Mouse (Mus musculus): ENCODE data around the gene Gm20695. TPM values are rescaled to one million over a fixed set of nuclear protein-coding genes. Genes with fewer than 3 reads are reported as not detected.
A peak's percentile ranks its signal among the peaks of the same experiment; 100 is the strongest.

Gene Gm20695
- polyA plus RNA-seq, 1 experiment from 2014 or later: 3.7 TPM

DNA sequence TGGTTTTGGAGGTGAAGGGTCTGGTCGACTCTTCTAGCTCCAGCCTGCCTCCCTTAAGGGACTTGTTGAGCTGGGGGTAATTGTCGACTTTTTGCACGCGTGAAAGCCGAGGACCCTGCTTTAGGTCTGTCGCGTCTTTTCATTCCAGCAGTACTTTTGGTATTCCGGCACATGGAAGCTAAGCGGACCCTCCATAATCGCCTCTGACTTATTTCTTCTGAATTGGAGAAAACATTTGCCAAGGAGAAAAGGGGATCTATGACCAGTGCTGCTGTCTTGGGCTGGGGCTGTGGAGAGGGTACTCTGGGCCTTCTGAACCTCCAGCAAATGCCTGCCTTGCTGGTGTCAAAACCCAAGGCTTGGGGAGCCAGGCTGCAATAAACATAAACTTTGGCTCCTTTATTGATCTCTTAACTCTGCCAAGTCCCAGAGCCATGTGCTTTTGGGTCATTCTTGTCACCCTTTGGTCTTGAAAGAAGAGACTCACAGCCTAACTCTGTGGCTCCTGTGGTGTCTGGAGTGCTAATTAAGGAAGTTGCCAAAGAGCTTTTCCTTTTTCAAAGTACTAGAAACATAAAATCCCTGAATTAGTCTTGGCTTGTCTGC is 720 bp downstream of the Gm20695 start:
- Histone ChIP-seq H3K4me1 (ENCODE audit: control insufficient read depth, insufficient read depth, low read length) (peaks cover 5% of the 10 kb centered on the region; the same call in 1 of the 2 replicates), H3K9ac (ENCODE audit: low read length) (peak overlapping the region; percentile 82), H3K4me3 (ENCODE audit: low read depth, low read length) (peak overlapping the region; percentile 84), H3K9me3 (ENCODE audit: control insufficient read depth, low read length) (no peaks in the 10 kb centered on the region), H3K4me2 (ENCODE audit: low read depth, severe bottlenecking) (peak overlapping the region; percentile 71), H3K36me3 (ENCODE audit: control insufficient read depth, insufficient read depth, low read length) (no peaks in the 10 kb centered on the region), H3K27me3 (ENCODE audit: control insufficient read depth, insufficient read depth, low read length) (no peaks in the 10 kb centered on the region), H3K27ac (replicated peaks; ENCODE audit: low read depth, low read length) (peak overlapping the region; percentile 52; the same call in 1 of the 2 replicates)
- WGBS: 3% methylated on average over 10 of the region's 10 CpGs
- peak; percentile 10; the same call in 1 of the 2 replicates for ATAC-seq (ENCODE audit: insufficient number of reproducible peaks, low FRiP score, low TSS enrichment, low read depth)
- no peak for DNase-seq (ENCODE audit: low spot score)

GRCm38 (mm10) chr16:3891621-3892295 is 7.3 kb downstream of the Gm20695 start:
- 94% methylated on average over 14 of the region's 14 CpGs for WGBS
- no peak for ATAC-seq (ENCODE audit: insufficient number of reproducible peaks, low FRiP score, low TSS enrichment, low read depth)
- no peak for DNase-seq (ENCODE audit: low spot score)
- H3K9me3 ChIP-seq (ENCODE audit: control insufficient read depth, low read length): no peaks in the 10 kb centered on the region
- H3K4me3 ChIP-seq (ENCODE audit: low read depth, low read length): no peak overlapping the region
- no peak overlapping the region for H3K4me2 ChIP-seq (ENCODE audit: low read depth, severe bottlenecking)
- no peaks in the 10 kb centered on the region for H3K36me3 ChIP-seq (ENCODE audit: control insufficient read depth, insufficient read depth, low read length)
- no peaks in the 10 kb centered on the region for H3K27me3 ChIP-seq (ENCODE audit: control insufficient read depth, insufficient read depth, low read length)
- no peak overlapping the region for H3K9ac ChIP-seq (ENCODE audit: low read length)
- H3K27ac ChIP-seq (replicated peaks; ENCODE audit: low read depth, low read length): no peak overlapping the region
- no peaks in the 10 kb centered on the region for H3K4me1 ChIP-seq (ENCODE audit: control insufficient read depth, insufficient read depth, low read length)

DNA sequence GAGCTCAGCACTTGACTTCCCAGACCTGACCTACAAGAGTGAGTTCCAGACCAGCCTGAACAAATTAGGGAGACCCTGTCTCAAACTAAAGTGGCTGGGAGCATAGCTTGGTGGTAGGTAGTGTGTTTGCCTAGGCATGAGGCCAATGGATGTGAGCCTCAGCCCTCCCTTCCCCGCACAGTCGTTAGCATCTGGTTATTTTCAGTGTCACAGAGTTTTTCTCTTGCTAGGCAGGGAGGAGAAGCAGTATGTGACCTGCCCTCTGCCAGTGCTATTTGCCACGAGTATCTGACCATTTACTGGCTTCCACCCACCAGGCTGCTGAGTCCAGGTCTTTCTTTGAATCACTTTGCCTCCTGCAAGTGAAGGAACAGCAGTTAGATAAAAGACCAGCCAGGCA is 9.3 kb downstream of the Gm20695 start:
- DNase-seq (ENCODE audit: low spot score) (no peak), ATAC-seq (ENCODE audit: insufficient number of reproducible peaks, low FRiP score, low TSS enrichment, low read depth) (no peak)
- Histone ChIP-seq H3K4me2 (ENCODE audit: low read depth, severe bottlenecking) (no peak overlapping the region), H3K36me3 (ENCODE audit: control insufficient read depth, insufficient read depth, low read length) (no peaks in the 10 kb centered on the region; the same call in 1 of the 2 replicates), H3K4me3 (ENCODE audit: low read depth, low read length) (no peak overlapping the region), H3K27ac (replicated peaks; ENCODE audit: low read depth, low read length) (no peak overlapping the region), H3K9ac (ENCODE audit: low read length) (no peak overlapping the region), H3K27me3 (ENCODE audit: control insufficient read depth, insufficient read depth, low read length) (no peaks in the 10 kb centered on the region), H3K9me3 (ENCODE audit: control insufficient read depth, low read length) (no peaks in the 10 kb centered on the region), H3K4me1 (ENCODE audit: control insufficient read depth, insufficient read depth, low read length) (no peaks in the 10 kb centered on the region)
- 62% methylated on average over 3 of the region's 3 CpGs for WGBS

DNA sequence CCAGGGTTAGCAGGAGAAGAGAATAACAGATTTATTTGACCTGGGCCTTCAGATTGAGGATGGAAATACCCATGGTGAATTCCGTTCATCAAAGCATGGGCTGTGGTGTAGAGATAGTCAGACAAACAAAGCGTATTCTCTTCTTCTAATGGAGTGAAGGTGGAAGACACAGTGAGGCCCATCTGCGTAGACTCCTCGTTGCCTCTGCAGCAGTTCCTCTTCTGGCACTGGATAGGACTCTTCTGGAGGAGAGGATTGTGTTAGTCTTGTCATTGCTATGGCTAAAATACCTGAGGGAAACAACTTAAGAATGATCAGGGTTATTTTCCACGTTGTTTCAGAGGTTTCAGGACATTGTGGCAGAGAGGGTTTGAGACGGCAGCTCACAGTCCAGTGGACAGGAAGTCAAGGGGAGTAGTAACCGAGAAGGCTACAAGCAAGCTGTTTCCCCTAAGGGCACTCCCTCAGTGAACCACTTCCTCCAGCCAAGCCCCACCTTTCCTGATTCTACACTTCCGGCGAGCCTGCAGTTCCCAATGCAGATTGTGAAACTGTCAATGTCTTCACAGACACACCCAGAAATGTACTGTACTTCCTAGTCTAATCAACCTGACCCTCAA is 10.8 kb downstream of the Gm20695 start:
- no peak overlapping the region for H3K4me2 ChIP-seq (ENCODE audit: low read depth, severe bottlenecking)
- peaks cover 2% of the 10 kb centered on the region; the same call in 1 of the 2 replicates for H3K36me3 ChIP-seq (ENCODE audit: control insufficient read depth, insufficient read depth, low read length)
- no peaks in the 10 kb centered on the region for H3K4me1 ChIP-seq (ENCODE audit: control insufficient read depth, insufficient read depth, low read length)
- DNase-seq (ENCODE audit: low spot score) (no peak), ATAC-seq (ENCODE audit: insufficient number of reproducible peaks, low FRiP score, low TSS enrichment, low read depth) (no peak)
- H3K27me3 ChIP-seq (ENCODE audit: control insufficient read depth, insufficient read depth, low read length): no peaks in the 10 kb centered on the region
- H3K4me3 ChIP-seq (ENCODE audit: low read depth, low read length): no peak overlapping the region
- H3K9ac ChIP-seq (ENCODE audit: low read length): no peak overlapping the region
- no peaks in the 10 kb centered on the region for H3K9me3 ChIP-seq (ENCODE audit: control insufficient read depth, low read length)
- WGBS: 81% methylated on average over 9 of the region's 9 CpGs
- H3K27ac ChIP-seq (replicated peaks; ENCODE audit: low read depth, low read length): no peak overlapping the region

- Histone ChIP-seq H3K27ac (replicated peaks; ENCODE audit: low read depth, low read length) (no peak overlapping the region), H3K36me3 (ENCODE audit: control insufficient read depth, insufficient read depth, low read length) (peaks cover 2% of the 10 kb centered on the region; the same call in 1 of the 2 replicates), H3K4me3 (ENCODE audit: low read depth, low read length) (no peak overlapping the region), H3K4me2 (ENCODE audit: low read depth, severe bottlenecking) (no peak overlapping the region), H3K27me3 (ENCODE audit: control insufficient read depth, insufficient read depth, low read length) (no peaks in the 10 kb centered on the region), H3K9me3 (ENCODE audit: control insufficient read depth, low read length) (no peaks in the 10 kb centered on the region), H3K9ac (ENCODE audit: low read length) (no peak overlapping the region), H3K4me1 (ENCODE audit: control insufficient read depth, insufficient read depth, low read length) (no peaks in the 10 kb centered on the region)
- ATAC-seq (ENCODE audit: insufficient number of reproducible peaks, low FRiP score, low TSS enrichment, low read depth) (no peak), DNase-seq (ENCODE audit: low spot score) (no peak)
- WGBS: 82% methylated on average over 6 of the region's 6 CpGs
Observed at GRCm38 (mm10) chr16:3896046-3896445, 11.6 kb downstream of the Gm20695 start.

- Histone ChIP-seq H3K9ac (ENCODE audit: low read length) (no peak overlapping the region), H3K27me3 (ENCODE audit: control insufficient read depth, insufficient read depth, low read length) (no peaks in the 10 kb centered on the region), H3K36me3 (ENCODE audit: control insufficient read depth, insufficient read depth, low read length) (peaks cover 4% of the 10 kb centered on the region; the same call in 1 of the 2 replicates), H3K9me3 (ENCODE audit: control insufficient read depth, low read length) (no peaks in the 10 kb centered on the region), H3K4me1 (ENCODE audit: control insufficient read depth, insufficient read depth, low read length) (no peaks in the 10 kb centered on the region), H3K4me3 (ENCODE audit: low read depth, low read length) (no peak overlapping the region), H3K27ac (replicated peaks; ENCODE audit: low read depth, low read length) (no peak overlapping the region), H3K4me2 (ENCODE audit: low read depth, severe bottlenecking) (no peak overlapping the region)
- ATAC-seq (ENCODE audit: insufficient number of reproducible peaks, low FRiP score, low TSS enrichment, low read depth) (no peak), DNase-seq (ENCODE audit: low spot score) (no peak)
- WGBS: 94% methylated on average over 1 of the region's 1 CpGs
Observed at GRCm38 (mm10) chr16:3896553-3896952, 12.1 kb downstream of the Gm20695 start.

GRCm38 (mm10) chr16:3907471-3907870 is 23.0 kb downstream of the Gm20695 start:
- no peak overlapping the region for H3K4me2 ChIP-seq (ENCODE audit: low read depth, severe bottlenecking)
- no peak overlapping the region for H3K27ac ChIP-seq (replicated peaks; ENCODE audit: low read depth, low read length)
- WGBS: 85% methylated on average over 2 of the region's 2 CpGs

GRCm38 (mm10) chr16:3908537-3909111 is 24.2 kb downstream of the Gm20695 start, which contains the start of the genes 1700037C18Rik and Cluap1:
Gene 1700037C18Rik, minus strand, starts transcription at chr16:3908689.
Gene Cluap1, plus strand, starts transcription at chr16:3908801.
- under 1% methylated on average over 33 of the region's 33 CpGs for WGBS
- H3K9ac ChIP-seq (ENCODE audit: low read length): peak within 1 kb of the TSS; percentile 72
- ATAC-seq (ENCODE audit: insufficient number of reproducible peaks, low FRiP score, low TSS enrichment, low read depth): peak; percentile 96
- 0 out of 2 replicates have a peak, but pooled peaks cover 2% of the 10 kb centered on the region for H3K4me1 ChIP-seq (ENCODE audit: control insufficient read depth, insufficient read depth, low read length)
- H3K4me3 ChIP-seq (ENCODE audit: low read depth, low read length): peak within 1 kb of the TSS; percentile 62
- peak; percentile 93 for DNase-seq (ENCODE audit: low spot score)
- H3K9me3 ChIP-seq (ENCODE audit: control insufficient read depth, low read length): no peaks in the 10 kb centered on the region
- peak within 1 kb of the TSS; percentile 77 for H3K4me2 ChIP-seq (ENCODE audit: low read depth, severe bottlenecking)
- H3K27ac ChIP-seq (replicated peaks; ENCODE audit: low read depth, low read length): no peak within 1 kb of the TSS
- H3K36me3 ChIP-seq (ENCODE audit: control insufficient read depth, insufficient read depth, low read length): peaks cover 6% of the 10 kb centered on the region; the same call in 1 of the 2 replicates
- no peaks in the 10 kb centered on the region for H3K27me3 ChIP-seq (ENCODE audit: control insufficient read depth, insufficient read depth, low read length)

More at GRCm38 (mm10) chr16:3907471-3907870, 23.0 kb downstream of the Gm20695 start:
- H3K27me3 ChIP-seq (ENCODE audit: control insufficient read depth, insufficient read depth, low read length): no peaks in the 10 kb centered on the region
- ATAC-seq (ENCODE audit: insufficient number of reproducible peaks, low FRiP score, low TSS enrichment, low read depth) (no peak), DNase-seq (ENCODE audit: low spot score) (no peak)
- no peak overlapping the region for H3K4me3 ChIP-seq (ENCODE audit: low read depth, low read length)
- 0 out of 2 replicates have a peak, but pooled peaks cover 2% of the 10 kb centered on the region for H3K4me1 ChIP-seq (ENCODE audit: control insufficient read depth, insufficient read depth, low read length)
- H3K9me3 ChIP-seq (ENCODE audit: control insufficient read depth, low read length): no peaks in the 10 kb centered on the region
- H3K9ac ChIP-seq (ENCODE audit: low read length): no peak overlapping the region
- peaks cover 3% of the 10 kb centered on the region for H3K36me3 ChIP-seq (ENCODE audit: control insufficient read depth, insufficient read depth, low read length)
